Mouse (Mus musculus): ENCODE results near the gene Rara. TPM values are rescaled to one million over a fixed set of nuclear protein-coding genes. Genes with fewer than 3 reads are reported as not detected.

Gene Rara
- polyA plus RNA-seq, 1 experiment from 2014 or later: 30.1 TPM

GRCm38 (mm10) chr11:98939953-98940641, 12.5 kb downstream of the Rara start:
- Histone ChIP-seq H3K27me3 (ENCODE audit: control insufficient read depth, insufficient read depth, low read length) (no peaks in the 10 kb centered on the region), H3K4me2 (ENCODE audit: low read depth, low read length) (peak overlapping the region; percentile 89), H3K4me3 (replicated peaks; ENCODE audit: low read length) (peak overlapping the region; percentile 88), H3K36me3 (ENCODE audit: control insufficient read depth, insufficient read depth, low read length) (no peaks in the 10 kb centered on the region), H3K9me3 (replicated peaks; ENCODE audit: control insufficient read depth, low read length) (no peaks in the 10 kb centered on the region), H3K27ac (ENCODE audit: low read length) (peak overlapping the region; percentile 99), H3K4me1 (ENCODE audit: control insufficient read depth, insufficient read depth, low read length) (peaks cover 80% of the 10 kb centered on the region), H3K9ac (ENCODE audit: low read length) (peak overlapping the region; percentile 92)
- ATAC-seq (ENCODE audit: insufficient read depth, low FRiP score): peak; percentile 2; the same call in 1 of the 2 replicates
- WGBS: 38% methylated on average over 11 of the region's 11 CpGs

- Histone ChIP-seq H3K36me3 (ENCODE audit: control insufficient read depth, insufficient read depth, low read length) (no peaks in the 10 kb centered on the region), H3K9ac (ENCODE audit: low read length) (peak overlapping the region; percentile 92), H3K4me2 (ENCODE audit: low read depth, low read length) (peak overlapping the region; percentile 89), H3K27me3 (ENCODE audit: control insufficient read depth, insufficient read depth, low read length) (no peaks in the 10 kb centered on the region), H3K4me3 (replicated peaks; ENCODE audit: low read length) (peak overlapping the region; percentile 88), H3K9me3 (replicated peaks; ENCODE audit: control insufficient read depth, low read length) (no peaks in the 10 kb centered on the region), H3K27ac (ENCODE audit: low read length) (peak overlapping the region; percentile 99), H3K4me1 (ENCODE audit: control insufficient read depth, insufficient read depth, low read length) (peaks cover 87% of the 10 kb centered on the region)
- no peak for ATAC-seq (ENCODE audit: insufficient read depth, low FRiP score)
- 24% methylated on average over 3 of the region's 3 CpGs for WGBS
Observed at GRCm38 (mm10) chr11:98940776-98941175, 13.2 kb downstream of the Rara start.

- WGBS: 3% methylated on average over 12 of the region's 12 CpGs
- H3K27me3 ChIP-seq (ENCODE audit: control insufficient read depth, insufficient read depth, low read length): no peaks in the 10 kb centered on the region
- no peaks in the 10 kb centered on the region for H3K9me3 ChIP-seq (replicated peaks; ENCODE audit: control insufficient read depth, low read length)
- peak overlapping the region; percentile 92 for H3K9ac ChIP-seq (ENCODE audit: low read length)
- H3K27ac ChIP-seq (ENCODE audit: low read length): peak overlapping the region; percentile 99
- H3K4me2 ChIP-seq (ENCODE audit: low read depth, low read length): peak overlapping the region; percentile 89
- peaks cover 85% of the 10 kb centered on the region for H3K4me1 ChIP-seq (ENCODE audit: control insufficient read depth, insufficient read depth, low read length)
- ATAC-seq (ENCODE audit: insufficient read depth, low FRiP score): peak; percentile 6; the same call in 1 of the 2 replicates
- H3K36me3 ChIP-seq (ENCODE audit: control insufficient read depth, insufficient read depth, low read length): no peaks in the 10 kb centered on the region
- peak overlapping the region; percentile 88 for H3K4me3 ChIP-seq (replicated peaks; ENCODE audit: low read length)
Observed at GRCm38 (mm10) chr11:98941341-98941825, 13.8 kb downstream of the Rara start.

GRCm38 (mm10) chr11:98941826-98942550, 14.4 kb downstream of the Rara start:
- Histone ChIP-seq H3K4me1 (ENCODE audit: control insufficient read depth, insufficient read depth, low read length) (peaks cover 81% of the 10 kb centered on the region), H3K4me3 (replicated peaks; ENCODE audit: low read length) (peak overlapping the region; percentile 88), H3K27ac (ENCODE audit: low read length) (peak overlapping the region; percentile 99), H3K27me3 (ENCODE audit: control insufficient read depth, insufficient read depth, low read length) (no peaks in the 10 kb centered on the region), H3K4me2 (ENCODE audit: low read depth, low read length) (peak overlapping the region; percentile 89), H3K36me3 (ENCODE audit: control insufficient read depth, insufficient read depth, low read length) (no peaks in the 10 kb centered on the region), H3K9ac (ENCODE audit: low read length) (peak overlapping the region; percentile 92), H3K9me3 (replicated peaks; ENCODE audit: control insufficient read depth, low read length) (no peaks in the 10 kb centered on the region)
- WGBS: 9% methylated on average over 15 of the region's 15 CpGs
- ATAC-seq (ENCODE audit: insufficient read depth, low FRiP score): peak; percentile 18; the same call in 1 of the 2 replicates

GRCm38 (mm10) chr11:98942555-98942922, 14.9 kb downstream of the Rara start:
- Histone ChIP-seq H3K27me3 (ENCODE audit: control insufficient read depth, insufficient read depth, low read length) (no peaks in the 10 kb centered on the region), H3K4me3 (replicated peaks; ENCODE audit: low read length) (peak overlapping the region; percentile 88; the same call in 1 of the 2 replicates), H3K9me3 (replicated peaks; ENCODE audit: control insufficient read depth, low read length) (no peaks in the 10 kb centered on the region), H3K27ac (ENCODE audit: low read length) (peak overlapping the region; percentile 99), H3K9ac (ENCODE audit: low read length) (peak overlapping the region; percentile 92), H3K36me3 (ENCODE audit: control insufficient read depth, insufficient read depth, low read length) (no peaks in the 10 kb centered on the region), H3K4me2 (ENCODE audit: low read depth, low read length) (peak overlapping the region; percentile 89), H3K4me1 (ENCODE audit: control insufficient read depth, insufficient read depth, low read length) (peaks cover 86% of the 10 kb centered on the region)
- WGBS: 36% methylated on average over 3 of the region's 3 CpGs
- ATAC-seq (ENCODE audit: insufficient read depth, low FRiP score): no peak

GRCm38 (mm10) chr11:98942923-98943641, 15.5 kb downstream of the Rara start:
- H3K36me3 ChIP-seq (ENCODE audit: control insufficient read depth, insufficient read depth, low read length): no peaks in the 10 kb centered on the region
- H3K4me1 ChIP-seq (ENCODE audit: control insufficient read depth, insufficient read depth, low read length): peaks cover 92% of the 10 kb centered on the region
- 39% methylated on average over 8 of the region's 8 CpGs for WGBS
- no peaks in the 10 kb centered on the region for H3K27me3 ChIP-seq (ENCODE audit: control insufficient read depth, insufficient read depth, low read length)
- peak overlapping the region; percentile 89 for H3K4me2 ChIP-seq (ENCODE audit: low read depth, low read length)
- H3K27ac ChIP-seq (ENCODE audit: low read length): peak overlapping the region; percentile 99
- peak; percentile 14; the same call in 1 of the 2 replicates for ATAC-seq (ENCODE audit: insufficient read depth, low FRiP score)
- H3K4me3 ChIP-seq (replicated peaks; ENCODE audit: low read length): 0 out of 2 replicates have a peak overlapping the region, but pooled peaks have one; percentile 1
- peak overlapping the region; percentile 92 for H3K9ac ChIP-seq (ENCODE audit: low read length)
- no peaks in the 10 kb centered on the region for H3K9me3 ChIP-seq (replicated peaks; ENCODE audit: control insufficient read depth, low read length)

GRCm38 (mm10) chr11:98943741-98944461, 16.3 kb downstream of the Rara start:
- 30% methylated on average over 14 of the region's 14 CpGs for WGBS

GRCm38 (mm10) chr11:98944897-98945604, 17.4 kb downstream of the Rara start:
- H3K4me2 ChIP-seq (ENCODE audit: low read depth, low read length): peak overlapping the region; percentile 33; the same call in 1 of the 2 replicates
- peak overlapping the region; percentile 92 for H3K9ac ChIP-seq (ENCODE audit: low read length)
- H3K4me1 ChIP-seq (ENCODE audit: control insufficient read depth, insufficient read depth, low read length): peaks cover 90% of the 10 kb centered on the region
- H3K4me3 ChIP-seq (replicated peaks; ENCODE audit: low read length): peak overlapping the region; percentile 11; the same call in 1 of the 2 replicates
- no peaks in the 10 kb centered on the region for H3K27me3 ChIP-seq (ENCODE audit: control insufficient read depth, insufficient read depth, low read length)
- peak overlapping the region; percentile 99 for H3K27ac ChIP-seq (ENCODE audit: low read length)
- no peak for ATAC-seq (ENCODE audit: insufficient read depth, low FRiP score)
- WGBS: 30% methylated on average over 11 of the region's 11 CpGs
- H3K36me3 ChIP-seq (ENCODE audit: control insufficient read depth, insufficient read depth, low read length): no peaks in the 10 kb centered on the region
- no peaks in the 10 kb centered on the region for H3K9me3 ChIP-seq (replicated peaks; ENCODE audit: control insufficient read depth, low read length)

More at GRCm38 (mm10) chr11:98943741-98944461, 16.3 kb downstream of the Rara start:
- peak overlapping the region; percentile 89 for H3K4me2 ChIP-seq (ENCODE audit: low read depth, low read length)
- no peaks in the 10 kb centered on the region for H3K27me3 ChIP-seq (ENCODE audit: control insufficient read depth, insufficient read depth, low read length)
- peak overlapping the region; percentile 92 for H3K9ac ChIP-seq (ENCODE audit: low read length)
- no peak for ATAC-seq (ENCODE audit: insufficient read depth, low FRiP score)
- no peaks in the 10 kb centered on the region for H3K9me3 ChIP-seq (replicated peaks; ENCODE audit: control insufficient read depth, low read length)
- peak overlapping the region; percentile 99 for H3K27ac ChIP-seq (ENCODE audit: low read length)
- H3K4me3 ChIP-seq (replicated peaks; ENCODE audit: low read length): 0 out of 2 replicates have a peak overlapping the region, but pooled peaks have one; percentile 1
- no peaks in the 10 kb centered on the region for H3K36me3 ChIP-seq (ENCODE audit: control insufficient read depth, insufficient read depth, low read length)
- H3K4me1 ChIP-seq (ENCODE audit: control insufficient read depth, insufficient read depth, low read length): peaks cover 91% of the 10 kb centered on the region

Data from stomach, embryonic 16.5 days (tissue).